Mouse (Mus musculus): Measurements from ENCODE around the gene Ddx56.

The Ddx56 gene

DNA sequence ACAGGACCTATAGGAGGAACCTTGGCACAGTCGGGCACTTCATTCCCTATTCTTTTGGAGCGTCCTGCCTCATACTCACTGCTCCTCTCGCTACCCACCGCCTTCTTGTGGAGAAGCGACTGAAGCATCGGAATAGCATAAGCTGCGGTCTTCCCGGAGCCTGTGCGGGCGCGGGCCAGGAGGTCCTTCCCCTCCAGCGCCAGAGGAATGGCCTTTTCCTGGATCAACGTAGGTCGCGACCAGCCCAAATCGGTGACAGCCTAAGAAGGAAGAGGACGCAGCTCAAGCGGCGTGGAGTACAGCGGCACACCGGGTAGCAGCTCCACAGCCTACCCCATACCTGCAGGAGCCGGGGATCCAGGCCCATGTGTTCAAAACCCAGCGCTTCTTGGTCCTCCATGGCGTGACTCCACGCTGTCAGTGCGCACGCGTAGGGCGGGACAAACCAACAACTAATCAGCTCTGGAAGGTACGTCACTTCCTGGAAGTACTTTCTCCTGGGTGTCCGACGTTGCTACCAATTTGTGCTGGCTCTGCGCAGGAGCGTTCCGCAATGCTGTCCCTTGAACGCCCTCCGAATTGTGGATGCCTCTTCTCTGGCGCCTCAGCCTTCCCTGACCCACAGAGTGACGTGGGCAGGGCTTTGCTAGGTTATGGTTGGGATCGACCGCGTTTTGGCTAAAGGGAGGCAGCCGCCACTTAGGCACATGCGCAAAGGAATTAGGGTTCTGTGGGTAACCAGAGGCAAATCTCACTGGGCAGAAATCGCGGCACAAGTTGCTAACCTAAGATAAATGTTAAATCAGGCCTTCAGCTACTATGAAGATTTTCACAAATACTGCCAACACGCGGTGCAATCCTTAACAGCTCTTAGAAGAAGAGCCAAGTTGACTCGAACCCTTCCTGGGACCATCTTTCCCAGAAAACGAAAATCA, at the start of gene Ddx56:
Gene Ddx56 (minus strand): TSS at position 453 of the 935 bp plus-strand sequence.
- DNase-seq (ENCODE audit: low spot score in 2 of 2): peak; percentile 91 to 95

DNA sequence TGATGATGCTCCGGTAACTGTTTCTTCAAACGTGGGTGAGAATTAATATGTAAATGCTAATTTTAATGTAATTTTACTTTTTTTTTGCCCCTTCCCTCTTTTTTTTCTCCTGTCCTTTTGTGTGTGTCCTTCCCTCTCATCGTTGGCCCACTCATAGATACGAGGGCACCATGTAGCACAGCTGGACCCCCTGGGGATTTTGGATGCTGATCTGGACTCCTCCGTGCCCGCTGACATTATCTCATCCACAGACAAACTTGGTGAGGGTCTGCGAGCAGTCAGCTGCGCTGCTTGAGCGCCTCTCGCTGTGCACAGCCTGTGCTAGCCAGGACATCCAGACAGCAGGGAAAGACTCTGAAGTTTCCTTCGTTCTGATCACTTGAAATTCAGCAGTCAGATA, 49.2 kb upstream of the Ddx56 start:
- DNase-seq (ENCODE audit: low spot score in 2 of 2): no peak

DNA sequence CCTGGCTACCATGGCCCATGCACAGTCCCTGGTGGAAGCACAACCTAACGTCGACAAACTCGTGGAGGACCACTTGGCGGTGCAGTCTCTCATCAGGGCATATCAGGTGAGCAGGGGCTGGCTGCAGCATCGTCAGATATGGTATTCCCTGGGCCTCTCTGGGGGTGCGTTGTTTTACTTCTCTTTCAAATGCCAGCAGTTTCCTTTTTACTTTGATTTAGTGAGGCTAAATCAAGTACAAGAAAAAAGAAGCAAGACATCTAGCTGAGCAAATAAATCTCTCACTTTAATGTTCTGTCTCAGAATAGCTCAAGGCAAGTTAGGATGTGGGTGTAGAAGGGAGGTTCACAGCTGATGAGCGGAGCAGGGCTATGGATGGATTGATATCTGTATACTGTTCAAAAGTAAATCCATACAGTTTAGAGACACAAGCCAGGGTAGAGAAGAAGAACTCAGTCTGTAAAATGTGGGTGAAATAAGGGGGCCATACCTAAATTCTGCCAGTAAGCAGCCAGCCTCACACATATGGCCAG, 46.4 kb upstream of the Ddx56 start:
- DNase-seq (ENCODE audit: low spot score in 2 of 2): peak in 1 of 2 experiments; percentile 14

DNA sequence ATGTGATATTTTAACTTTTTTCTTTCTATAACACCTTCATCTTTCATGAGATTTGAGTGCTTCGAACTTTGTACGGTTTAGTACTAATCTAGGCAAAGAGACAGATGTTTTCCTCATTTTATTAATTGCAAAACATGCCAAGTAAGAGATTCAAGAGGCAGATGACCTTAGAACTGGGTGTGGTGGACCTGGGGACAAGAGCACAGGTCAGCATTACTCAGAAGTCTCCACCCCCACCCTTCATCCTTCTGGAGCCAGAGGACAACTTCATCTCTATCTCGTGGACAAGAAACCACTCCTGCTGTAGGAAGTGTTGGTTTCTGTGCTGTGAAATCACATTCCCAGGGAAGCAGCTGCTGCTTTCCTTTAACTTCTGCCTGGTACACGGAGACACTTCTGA, 40.6 kb upstream of the Ddx56 start:
- DNase-seq (ENCODE audit: low spot score in 2 of 2): no peak

DNA sequence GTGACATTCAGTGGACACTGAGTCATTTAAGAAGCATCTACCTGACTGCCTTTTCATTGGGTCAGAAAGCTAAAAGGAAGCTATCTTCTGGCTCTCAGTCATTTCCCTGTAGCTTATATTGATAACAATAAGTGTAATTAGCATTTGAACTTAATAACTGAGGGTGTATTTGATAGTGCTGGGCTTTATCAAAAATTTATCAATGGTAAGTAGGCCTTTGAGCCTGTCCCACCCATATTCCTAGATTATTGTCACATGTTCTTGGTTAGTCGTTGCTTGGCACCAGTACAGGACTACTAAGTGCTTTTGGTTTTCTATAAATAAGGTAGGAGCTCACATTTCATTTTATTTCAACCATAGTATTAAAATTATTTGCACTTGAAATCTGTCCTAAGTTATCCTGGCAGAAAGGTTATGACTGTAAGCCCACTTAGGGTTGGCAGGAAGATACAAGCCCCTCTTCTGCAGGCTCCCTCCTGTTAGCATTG, 38.4 kb upstream of the Ddx56 start:
- DNase-seq (ENCODE audit: low spot score in 2 of 2): no peak

DNA sequence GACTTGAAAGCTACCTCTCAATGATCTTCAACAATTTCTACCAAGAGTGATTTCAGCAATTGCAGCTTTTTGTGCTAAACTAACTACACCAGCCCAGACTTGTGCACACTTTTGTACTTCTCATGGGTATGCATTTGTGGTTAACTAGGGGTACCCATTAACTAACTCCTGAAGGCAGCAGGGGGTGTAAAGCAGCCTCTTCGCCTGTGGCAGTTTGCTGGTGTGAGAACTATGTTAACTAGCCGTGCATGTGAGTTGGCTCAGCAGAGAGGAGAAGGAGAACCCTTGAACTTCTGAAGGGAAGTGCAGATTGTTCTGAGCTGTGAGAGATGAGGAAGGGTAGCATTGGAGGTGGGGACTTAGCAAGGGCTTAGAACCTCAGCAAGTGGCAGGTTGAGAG, 35.2 kb upstream of the Ddx56 start:
- no peak for DNase-seq (ENCODE audit: low spot score in 2 of 2)

DNA sequence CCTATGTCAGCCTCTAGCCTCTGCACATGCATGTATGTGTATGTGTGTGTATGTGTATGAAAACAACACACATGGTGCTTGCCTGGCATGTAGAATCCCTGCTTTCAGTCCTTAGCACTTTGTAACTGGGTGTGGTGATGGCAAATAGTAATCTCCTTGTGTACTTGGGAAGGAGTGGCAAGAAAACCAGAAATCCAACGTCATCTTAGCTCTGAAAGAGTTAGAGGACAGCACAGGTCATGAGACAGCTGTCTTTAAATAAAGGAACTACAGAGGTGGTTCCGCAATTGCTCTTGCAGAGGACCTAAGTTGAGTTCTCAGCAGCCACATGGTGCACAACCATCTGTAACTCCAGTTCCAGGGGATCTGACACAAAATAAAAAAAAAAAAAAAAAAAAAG, 31.9 kb upstream of the Ddx56 start:
- no peak for DNase-seq (ENCODE audit: low spot score in 2 of 2)

DNA sequence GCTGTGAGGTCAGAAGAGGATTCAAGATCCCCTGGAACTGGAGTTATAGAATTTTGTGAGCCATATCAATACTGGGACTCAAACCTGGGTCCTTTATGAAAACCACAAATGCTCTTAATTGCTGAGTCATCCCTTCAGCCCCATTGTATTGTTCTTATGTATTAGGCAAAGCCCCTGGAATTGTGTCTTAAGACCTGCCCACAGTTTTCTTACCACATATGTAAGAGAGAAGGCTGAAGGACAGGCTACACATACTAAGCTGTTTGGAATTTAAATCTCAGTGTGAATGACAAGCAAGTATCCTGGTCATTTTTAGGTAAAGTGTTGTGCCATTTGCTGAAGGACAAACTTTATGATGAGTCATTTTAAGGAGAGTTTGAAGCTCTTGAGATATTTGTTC, 28.5 kb upstream of the Ddx56 start:
- DNase-seq (ENCODE audit: low spot score in 2 of 2): no peak

DNA sequence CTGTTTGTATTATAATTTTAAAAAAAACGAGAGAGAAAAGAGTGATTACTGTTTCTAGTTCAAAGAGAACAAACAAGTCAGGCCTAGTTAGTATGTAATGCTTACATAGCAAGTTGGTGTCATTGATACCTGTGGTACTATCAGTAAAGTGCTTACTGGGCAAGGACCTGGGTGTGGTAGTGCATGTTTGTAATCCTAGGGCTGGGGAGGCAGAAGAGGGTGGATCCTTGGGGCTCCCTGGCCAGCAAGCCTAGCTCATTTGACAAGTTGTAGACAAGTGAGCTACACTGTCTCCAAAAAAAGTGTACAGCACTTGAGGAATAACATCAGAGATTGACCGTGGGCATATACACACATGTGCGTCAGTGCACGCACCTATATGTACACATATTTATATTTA, 27.1 kb upstream of the Ddx56 start:
- no peak for DNase-seq (ENCODE audit: low spot score in 2 of 2)

DNA sequence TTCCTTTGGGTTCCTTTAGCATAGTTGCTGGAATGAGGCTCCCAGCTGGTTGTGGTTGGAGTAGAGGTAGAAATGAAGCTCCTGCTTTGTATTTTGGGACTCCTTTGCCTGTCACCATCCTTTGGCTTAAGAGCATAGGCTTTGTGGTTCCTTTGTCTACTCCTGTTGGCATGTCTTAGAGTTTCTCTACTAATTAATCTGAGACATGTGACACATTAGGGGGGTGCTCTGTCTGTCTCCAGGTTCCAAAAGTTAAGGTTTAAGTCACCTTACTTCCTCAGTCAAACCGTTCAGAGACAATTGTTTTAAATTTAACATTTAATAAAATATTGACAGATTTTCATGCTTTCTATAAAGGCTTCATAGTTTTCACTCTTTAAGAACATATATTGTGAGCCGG, 26.0 kb upstream of the Ddx56 start:
- DNase-seq (ENCODE audit: low spot score in 2 of 2): no peak

DNA sequence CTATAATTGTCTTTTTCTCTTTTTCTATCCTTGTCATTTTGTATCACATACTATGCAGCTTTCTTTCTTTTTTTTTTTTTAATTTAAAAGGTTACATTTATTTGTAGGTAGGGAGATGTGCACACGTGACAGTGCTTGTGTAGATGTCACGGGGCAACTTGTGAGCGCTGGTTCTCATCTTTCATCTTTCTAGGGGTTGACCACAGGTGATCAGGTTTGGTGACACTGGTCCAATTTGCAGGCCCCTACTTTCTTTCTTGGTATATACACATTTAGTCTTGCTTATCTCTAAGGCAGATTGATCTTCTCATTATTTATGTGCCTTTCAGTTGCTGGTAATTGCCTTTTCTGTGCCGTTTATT, 25.4 kb upstream of the Ddx56 start:
- no peak for DNase-seq (ENCODE audit: low spot score in 2 of 2)

DNA sequence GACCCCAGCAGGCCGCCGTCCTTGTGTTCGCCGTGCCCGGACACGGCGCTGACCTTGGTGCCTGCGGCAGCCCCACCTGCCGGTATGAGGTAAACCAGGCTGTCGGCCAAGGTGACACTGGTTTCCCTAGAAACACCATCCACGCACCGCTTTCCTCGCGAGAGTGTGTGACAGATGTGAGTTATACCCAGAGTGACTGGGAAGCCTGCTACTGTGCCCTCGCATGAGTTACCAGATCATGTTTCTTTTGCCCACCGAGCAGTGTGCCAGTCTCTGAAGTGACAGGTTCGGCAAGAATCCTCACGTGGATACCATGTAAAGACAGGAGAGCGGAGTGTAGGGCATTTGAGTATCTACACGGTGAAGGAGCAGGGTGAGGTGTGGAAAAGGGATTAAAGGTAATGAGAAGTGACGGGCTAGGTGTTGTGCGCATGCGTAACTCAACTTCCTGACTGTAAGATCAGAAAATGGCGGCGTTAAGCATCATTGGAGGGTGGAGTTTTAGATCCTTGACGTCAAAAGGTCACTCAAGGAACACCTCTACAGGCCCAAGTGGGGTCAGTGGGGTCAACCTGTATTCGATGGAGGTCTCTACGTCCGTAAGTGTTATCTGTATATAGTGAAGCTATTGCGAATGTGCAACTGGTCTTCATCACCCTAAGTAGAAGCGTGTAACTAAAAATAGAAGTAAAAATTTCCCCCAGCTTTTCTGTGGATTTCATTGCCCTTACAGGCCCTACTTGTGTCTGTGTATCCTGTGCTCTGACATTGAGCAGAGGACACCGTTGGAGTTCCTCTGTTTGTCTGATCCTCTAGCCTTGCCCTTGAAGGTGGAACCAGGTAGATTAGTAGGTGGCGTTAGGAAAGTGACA, 24.8 kb upstream of the Ddx56 start:
- peak; percentile 70 to 80 for DNase-seq (ENCODE audit: low spot score in 2 of 2)

DNA sequence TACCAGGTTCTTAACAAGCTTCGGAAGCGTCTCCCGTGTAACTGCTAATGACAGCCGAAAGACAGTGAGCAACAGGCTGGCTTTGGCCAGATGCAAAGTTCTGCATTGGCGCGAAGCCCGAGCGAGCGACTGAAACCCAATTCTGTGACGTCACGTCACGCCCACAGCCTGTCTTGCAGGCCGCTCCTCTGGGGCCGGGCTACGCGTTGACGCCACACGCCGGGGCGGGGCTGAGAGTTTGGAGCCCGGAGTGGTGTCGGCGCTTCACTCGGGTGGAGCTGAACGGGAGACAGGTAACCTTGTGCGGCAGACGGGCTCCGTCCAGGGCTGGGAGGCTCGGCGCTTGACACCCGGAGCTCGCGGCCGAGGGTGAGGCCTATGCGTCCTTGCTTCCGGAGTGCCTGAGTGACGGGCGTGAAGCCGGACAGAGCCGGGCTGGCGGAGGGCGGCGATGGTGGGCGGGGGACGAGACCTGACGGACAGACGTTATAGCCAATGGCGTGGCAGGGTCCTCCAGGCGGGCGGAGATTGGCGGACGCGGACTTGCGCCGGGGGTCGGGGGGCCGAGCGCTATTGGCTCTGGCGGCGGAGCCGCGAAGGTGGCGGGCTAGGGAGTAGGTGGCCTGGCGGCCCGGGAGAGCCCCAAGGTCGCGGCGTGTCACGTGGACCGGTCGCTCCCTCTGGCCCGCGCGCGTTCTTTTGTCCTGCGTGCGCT, 24.0 kb upstream of the Ddx56 start, which contains the start of gene Ogdh:
Gene Ogdh (plus strand): TSS at position 233 of the 715 bp plus-strand sequence.
- DNase-seq (ENCODE audit: low spot score in 2 of 2): peak; percentile 92 to 98

DNA sequence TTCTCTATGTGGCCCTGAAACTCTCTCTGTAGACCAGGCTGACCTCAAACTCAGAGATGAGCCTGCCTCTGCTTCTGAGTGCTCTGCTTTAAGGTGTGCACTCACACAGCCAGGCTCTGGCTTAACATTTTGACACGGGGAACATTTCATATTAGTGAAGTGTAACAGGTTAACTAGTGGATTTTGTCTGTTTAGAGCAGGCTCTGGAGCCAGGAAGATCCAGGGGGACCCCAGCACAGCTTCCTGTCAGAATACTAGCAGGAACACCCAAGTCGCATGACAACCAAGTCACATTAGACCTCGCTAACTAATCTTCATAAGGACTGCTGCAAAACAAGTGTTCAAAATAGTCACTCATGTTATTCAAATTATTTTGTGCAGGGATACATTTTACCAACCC, 23.3 kb upstream of the Ddx56 start:
- no peak for DNase-seq (ENCODE audit: low spot score in 2 of 2)

DNA sequence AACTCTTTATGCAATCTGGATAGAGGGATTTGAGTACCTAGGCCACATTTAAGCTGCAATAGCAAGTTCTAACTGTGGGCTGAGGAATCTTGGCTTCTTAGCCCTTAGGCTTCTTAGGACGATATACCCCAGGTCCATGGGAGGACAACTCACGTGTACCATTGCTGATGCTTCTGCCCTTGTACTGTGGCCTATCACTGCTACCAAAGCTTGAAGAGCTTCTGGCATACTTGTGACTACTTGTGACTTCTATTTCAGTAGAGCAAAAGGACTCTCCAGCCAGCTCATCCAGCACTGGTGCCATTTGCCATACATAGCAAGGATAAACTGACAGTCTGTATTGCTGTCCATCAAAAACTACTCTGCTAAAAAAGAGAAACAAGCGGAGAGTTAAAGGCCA, 22.6 kb upstream of the Ddx56 start:
- no peak for DNase-seq (ENCODE audit: low spot score in 2 of 2)

DNA sequence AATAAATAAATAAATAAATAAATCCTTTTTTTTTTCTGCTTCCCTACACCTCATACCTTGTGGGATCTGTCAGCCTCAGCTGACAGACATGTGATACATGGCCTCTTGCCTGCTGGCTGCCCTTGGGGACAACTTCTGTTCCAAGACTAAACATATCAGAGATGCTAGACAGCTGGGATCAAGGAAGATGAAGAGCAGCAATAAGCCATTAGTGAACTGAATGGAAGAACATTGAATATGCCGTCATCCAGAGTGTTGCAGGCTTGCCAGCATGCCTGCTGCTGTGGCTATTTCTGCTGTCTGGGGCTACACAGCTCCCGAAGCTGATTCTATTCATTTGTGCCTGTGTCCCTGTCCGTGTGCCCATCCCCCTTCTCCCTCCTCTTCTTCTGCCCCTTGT, 15.4 kb upstream of the Ddx56 start:
- no peak for DNase-seq (ENCODE audit: low spot score in 2 of 2)

DNA sequence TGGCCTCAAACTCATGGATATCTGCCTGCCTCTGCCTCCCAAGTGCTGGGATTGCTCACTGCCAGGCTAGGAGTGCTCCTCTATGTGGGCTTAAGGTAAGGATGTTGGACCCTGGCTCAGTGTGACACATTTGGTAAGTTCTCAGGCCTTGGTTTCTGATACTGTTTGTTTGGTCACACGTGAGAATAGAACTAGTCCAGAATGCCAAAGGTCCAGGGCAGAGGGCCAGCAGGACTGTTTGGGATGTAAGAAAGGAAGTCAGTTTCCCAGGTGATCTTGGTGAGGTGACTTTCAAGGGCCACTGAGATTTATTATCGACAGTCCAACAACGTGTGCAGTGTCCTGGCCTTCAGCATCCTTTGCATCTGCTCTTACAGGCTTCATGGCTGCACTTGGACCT, 8.9 kb upstream of the Ddx56 start:
- no peak for DNase-seq (ENCODE audit: low spot score in 2 of 2)

DNA sequence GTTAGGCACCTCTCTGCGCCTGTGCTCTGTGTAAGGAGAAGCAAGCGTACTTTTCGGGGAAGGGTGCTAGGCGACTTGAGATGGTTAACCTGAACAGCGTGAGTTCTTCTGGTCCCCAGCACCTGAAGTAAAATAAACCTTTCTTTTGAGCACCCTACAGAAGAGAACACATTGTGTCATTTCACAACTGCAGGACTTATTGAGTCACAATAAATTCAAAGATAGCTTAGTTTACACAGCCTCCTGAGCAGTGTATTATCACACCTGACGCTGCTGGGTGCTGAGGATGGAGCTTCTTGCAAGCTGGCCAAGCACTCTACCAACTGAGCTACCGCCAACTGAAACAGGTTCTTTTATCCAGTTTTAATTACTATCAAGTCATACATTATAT, 7.5 kb upstream of the Ddx56 start:
- no peak for DNase-seq (ENCODE audit: low spot score in 2 of 2)

DNA sequence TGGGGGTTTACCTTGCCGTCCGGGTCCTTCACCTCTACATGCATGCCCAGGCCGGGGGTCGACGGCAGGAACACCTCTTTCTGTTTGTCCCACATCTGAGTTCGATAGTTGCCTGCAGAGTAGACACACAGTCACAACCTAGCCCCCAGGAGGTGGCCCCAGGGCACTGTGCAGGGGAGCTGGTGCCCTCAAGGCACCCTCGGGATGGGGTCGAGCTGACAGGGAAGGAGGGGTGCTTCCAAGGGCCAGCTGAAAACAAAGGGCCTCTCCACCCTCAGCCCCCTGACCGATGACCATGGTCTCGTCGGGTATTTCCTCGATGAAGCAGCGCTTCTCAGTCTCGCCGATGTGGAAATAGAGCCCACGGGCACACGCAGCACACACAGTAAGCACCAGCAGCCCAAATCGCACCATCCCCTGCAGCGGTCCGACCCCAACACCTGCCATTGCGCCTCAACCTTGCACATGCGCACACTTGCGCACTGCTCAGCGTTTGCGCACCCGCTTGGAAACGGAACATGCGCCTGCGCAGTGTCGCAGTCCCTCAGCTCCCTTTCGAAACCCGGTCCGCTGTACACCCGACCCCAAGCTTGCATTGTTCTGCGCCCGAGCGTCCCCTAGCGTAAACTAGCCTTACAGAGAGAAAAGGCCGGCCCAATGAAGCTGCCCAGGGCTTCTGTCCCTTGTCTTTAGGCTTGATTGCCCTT, 7.0 kb upstream of the Ddx56 start, which contains the start of gene Tmed4:
Gene Tmed4 (minus strand): TSS at position 484 of the 707 bp plus-strand sequence.
- DNase-seq (ENCODE audit: low spot score in 2 of 2): peak; percentile 87 to 99

DNA sequence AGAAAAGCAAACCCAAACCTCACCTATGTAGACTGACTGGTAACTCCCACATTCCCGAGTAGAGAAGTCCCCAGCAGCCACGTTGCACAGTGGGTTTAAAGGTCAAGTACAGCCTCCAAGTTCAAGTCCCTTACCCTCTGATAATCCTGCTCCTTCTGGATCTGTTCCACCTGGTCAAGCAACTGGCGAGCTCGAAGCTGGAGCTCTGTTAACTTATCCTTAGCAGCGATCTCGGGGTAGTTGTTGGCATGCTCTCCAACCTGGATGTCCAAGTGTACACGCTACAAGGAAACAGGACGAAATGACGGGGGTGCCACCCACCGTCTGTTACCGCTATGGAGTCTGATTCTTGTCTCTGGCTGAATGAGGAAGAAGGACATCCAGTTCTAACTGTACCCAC, 6.0 kb upstream of the Ddx56 start:
- no peak for DNase-seq (ENCODE audit: low spot score in 2 of 2)

DNA sequence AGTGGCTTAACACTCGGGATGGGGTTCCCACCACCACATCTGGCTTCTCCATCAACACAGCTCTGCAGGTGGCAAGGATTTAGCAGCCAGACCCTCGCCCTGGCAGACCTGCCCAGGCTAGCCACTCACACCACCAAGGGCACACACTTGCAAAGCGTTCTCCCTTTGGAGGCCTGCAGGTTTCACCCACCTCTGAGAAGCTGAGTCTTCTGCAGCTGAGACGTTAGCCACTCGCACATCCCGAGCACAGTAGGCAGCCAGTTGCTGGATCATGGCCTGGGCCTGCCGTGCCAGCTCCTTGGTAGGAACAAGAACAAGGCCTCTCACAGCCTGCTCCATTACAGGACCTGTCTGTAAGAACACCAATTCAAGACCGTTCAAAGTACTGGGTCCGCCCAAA, 951 bp downstream of the Ddx56 start:
- no peak for DNase-seq (ENCODE audit: low spot score in 2 of 2)
